Mouse (Mus musculus) heart, postnatal 0 days (tissue): ENCODE data around the gene Usp25.

Experiments used
- CTCF ChIP-seq: IDR thresholded peaks from 2 replicates; pipeline ENCODE4 v1.5.1; 2016; ENCODE audit warnings: antibody characterized with exemption, control low read depth, low read depth
- EP300 ChIP-seq: IDR thresholded peaks from 2 replicates; pipeline ENCODE4 v1.6.1; 2016; ENCODE audit warnings: antibody characterized with exemption, low read depth

GRCm38 (mm10) chr16:77093526-77093925 lies 80.0 kb downstream of the Usp25 start:
- TF ChIP-seq CTCF, result no peak
- TF ChIP-seq EP300, result no peak
